Mouse (Mus musculus) ES-E14 (cell line): Measurements from ENCODE around the gene Arhgef6.

Experiments used
- CHD2 ChIP-seq: IDR thresholded peaks from 2 replicates; pipeline ENCODE4 v1.6.1; 2014; ENCODE audit warnings: mild to moderate bottlenecking, low read depth, low read length, inconsistent platforms
- ZC3H11A ChIP-seq: IDR thresholded peaks from 2 replicates; pipeline ENCODE4 v1.6.1; 2012; ENCODE audit warnings: low read depth, mild to moderate bottlenecking, inconsistent platforms, low read length, borderline replicate concordance
- ZNF384 ChIP-seq: IDR thresholded peaks from 2 replicates; pipeline ENCODE4 v1.6.1; 2012; ENCODE audit warnings: low read depth, low read length, inconsistent platforms

DNA sequence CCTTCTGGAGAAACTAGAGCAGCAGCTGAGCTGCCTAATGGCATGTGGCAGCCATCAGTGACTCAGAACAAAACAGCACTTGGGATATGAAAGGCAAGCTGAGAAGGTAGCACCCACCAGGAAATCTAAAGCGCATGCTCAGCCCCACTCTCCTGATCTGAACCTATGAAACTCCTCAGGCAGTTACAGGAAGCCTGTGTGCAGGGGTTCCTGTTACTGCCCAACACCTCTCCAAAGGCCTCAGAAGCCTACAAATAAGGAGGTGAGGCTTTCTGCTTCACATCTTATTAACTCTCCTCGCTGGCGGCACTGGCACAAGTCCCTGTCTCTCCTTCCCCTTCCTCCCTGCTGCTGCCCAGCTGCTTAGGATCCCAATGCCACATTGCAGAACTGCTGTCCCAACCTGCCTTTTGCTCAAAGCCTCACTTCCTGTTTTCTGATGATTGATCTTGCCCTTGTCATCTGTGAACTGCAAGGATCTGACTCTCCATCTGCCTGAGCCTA lies 33.7 kb downstream of the Arhgef6 start:
- TF ChIP-seq CHD2: no peak
- TF ChIP-seq ZNF384: no peak
- TF ChIP-seq ZC3H11A: no peak
